Mouse (Mus musculus) cerebellum, adult 9-11 months (tissue): Measurements from ENCODE around the gene Alox12b.

Experiments
- DNase-seq: peaks from one replicate; pipeline ENCODE4 v3.0.0; 2022

The Alox12b gene

DNA sequence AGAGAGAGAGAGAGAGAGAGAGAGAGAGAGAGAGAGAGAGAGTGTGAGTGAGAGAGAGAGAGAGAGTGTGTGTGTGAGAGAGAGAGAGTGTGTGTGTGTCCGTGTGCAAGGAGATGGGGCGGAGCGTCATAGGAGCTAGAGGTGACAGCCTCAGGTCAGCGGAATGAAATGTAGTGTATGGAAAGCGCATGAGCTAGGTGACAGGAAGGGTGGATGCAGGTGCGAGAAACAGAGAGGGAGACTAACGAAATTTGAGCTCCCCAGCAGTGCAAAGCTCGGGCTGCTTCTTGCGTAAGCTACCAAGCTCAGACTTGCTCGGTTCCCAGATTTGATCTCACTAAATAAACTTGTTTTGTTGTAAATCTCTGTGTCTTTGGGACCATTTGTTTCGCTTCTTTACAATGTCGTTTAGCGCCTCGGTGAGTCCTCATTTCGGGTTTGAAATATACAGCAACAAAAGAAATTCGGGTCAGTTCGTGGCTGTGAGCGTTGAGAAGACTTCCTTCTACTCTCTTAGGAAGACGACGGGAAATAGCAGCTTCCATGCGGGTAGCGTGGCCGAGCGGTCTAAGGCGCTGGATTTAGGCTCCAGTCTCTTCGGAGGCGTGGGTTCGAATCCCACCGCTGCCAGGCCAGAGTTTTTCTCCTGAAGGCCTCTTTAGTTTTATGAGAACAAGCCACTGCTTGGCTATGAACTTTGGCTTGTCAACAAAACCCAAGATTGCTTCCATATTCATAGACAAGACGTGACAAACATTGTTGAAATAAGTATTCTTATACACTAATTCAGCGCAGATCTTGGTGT lies 32.9 kb upstream of the Alox12b start:
- DNase-seq: peak; percentile 88

DNA sequence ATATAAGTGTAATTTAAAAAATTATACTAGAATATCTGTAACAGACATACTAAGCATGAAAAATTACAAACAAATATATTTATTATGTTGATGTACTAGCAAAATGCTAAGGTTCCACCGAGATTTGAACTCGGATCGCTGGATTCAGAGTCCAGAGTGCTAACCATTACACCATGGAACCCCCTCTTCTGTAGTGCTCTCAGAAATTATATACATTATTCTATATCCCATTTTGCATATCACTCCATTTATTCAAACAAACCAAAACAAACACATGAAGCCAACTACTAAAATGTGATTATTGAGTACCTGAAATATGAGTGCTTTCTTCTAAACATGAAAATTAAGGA lies 32.3 kb upstream of the Alox12b start:
- DNase-seq: peak; percentile 69

DNA sequence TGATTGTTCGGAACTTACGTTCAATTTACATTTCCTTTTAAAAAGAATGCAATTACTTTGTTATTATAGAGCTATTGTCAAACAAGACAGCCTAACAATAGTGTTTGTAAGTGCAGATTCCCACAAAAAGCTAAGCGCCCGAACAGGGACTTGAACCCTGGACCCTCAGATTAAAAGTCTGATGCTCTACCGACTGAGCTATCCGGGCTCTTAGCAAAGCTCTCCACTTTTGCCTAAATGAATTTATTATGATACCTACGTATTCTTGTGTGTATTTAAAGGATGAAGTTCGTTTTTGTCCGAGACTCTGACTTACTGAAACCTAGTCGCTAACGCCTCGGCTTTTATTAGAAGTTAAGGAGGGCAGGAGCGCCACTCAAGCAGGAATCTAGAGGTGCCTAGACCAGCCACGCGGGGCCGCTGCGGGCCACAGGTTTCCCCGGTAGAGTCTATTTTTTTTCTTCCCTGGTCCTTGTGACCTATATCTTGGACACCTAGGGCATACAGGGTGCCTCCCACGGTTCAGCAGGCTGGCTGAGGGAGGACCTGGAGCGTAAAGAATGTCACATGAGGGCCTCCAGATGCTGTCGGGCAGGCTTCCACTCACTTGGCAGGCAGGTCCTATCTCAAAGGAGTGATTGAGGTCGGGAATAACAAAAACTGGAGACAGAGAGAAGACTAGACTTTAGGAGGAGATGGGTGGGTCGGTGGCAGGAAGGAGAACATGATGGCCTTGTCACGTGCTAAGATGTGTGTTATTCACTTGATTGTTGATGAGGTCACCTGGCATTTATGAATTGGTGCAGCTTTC lies 31.5 kb upstream of the Alox12b start:
- DNase-seq: peak; percentile 92

DNA sequence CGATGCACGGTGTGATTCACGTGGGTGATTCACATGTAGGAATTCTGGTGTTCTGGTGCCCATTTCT lies 31.1 kb upstream of the Alox12b start, which contains the start of gene Aloxe3:
TSS of gene Aloxe3 (plus strand) at position 45 of the 67 bp plus-strand sequence.
- DNase-seq: no peak

DNA sequence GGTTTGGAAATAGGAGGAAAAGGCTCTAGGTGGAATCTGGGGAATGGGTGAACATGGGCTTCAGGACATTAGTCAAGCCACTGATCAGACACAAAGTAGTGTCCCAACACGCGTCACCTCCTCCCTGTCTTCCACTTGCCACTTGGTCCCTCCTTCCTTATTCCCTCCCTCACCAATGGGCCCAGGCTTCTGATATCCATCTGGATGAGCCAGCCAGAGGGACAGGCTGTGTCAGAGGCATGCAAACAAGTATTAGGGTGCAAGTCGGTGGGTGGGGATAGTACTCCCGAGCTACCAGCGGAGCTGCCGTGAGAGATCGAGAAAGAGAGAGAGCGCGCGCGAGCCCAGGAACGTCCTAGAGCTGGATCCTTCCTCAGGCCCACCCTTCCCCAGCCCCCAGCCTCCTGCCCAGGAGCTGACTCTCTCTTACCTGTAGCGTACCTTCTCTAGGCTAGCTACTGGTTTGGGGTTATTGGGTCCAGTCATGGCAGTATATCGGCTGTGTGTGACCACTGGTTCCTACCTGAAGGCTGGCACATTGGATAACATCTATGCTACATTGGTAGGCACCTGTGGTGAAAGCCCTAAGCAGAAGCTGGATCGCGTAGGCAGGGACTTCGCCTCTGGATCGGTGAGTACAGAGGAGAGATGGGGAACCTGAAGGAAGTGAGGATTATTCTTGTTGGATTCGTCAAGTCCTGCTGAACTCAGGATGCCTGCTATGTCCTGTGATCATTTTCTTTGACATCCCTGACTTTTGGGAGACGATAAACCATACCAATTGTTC lies 30.7 kb upstream of the Alox12b start:
- DNase-seq: peak; percentile 79

DNA sequence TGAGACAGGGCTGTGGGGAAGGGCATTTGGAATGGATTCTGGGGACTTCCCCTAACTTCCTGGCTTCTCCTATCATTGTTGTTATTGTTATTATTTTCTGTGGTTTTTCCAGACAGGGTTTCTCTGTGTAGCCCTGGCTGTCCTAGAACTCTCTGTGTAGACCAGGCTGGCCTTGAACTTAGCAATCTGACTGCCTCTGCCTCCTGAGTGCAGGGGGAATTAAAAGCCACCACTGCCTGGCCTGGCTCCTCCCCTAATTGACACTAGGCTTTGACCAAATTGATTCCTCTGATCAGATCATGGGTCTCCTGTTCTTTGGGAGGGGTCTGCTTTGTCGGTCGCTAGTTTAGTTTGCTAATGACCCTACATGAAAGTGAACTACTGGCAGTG lies 30.1 kb upstream of the Alox12b start:
- DNase-seq: no peak

DNA sequence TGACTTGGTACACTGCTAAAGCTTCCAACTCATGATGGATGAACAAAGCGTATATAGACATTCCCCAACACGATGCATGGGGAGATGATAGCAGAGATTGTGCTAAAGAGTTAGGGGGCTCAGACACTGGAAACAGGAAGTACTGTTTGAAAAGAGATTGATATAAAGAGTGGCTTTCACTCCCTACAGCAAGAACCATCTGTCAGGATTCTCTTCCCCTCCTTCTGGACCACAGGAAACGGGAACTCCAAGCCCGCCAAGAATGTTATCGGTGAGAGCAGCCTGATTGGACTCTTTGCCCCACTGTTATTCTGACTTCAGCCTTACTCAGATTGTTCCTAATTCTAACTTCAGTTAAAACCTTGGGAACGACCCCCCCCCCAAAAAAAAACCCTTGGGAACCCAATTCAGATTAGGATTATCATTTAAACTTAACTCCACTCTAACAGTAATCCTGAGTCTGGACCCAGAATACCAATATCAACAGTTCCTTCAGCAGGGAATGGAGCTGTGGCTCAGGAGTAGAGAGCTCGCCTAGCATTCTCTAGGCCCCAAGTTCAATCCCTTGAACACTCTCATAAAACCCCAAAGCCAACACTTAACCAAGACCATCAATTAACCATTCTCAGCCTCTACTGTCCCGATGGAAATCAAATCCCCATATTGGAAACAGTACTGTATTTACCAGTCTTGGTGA lies 28.2 kb upstream of the Alox12b start:
- DNase-seq: no peak

DNA sequence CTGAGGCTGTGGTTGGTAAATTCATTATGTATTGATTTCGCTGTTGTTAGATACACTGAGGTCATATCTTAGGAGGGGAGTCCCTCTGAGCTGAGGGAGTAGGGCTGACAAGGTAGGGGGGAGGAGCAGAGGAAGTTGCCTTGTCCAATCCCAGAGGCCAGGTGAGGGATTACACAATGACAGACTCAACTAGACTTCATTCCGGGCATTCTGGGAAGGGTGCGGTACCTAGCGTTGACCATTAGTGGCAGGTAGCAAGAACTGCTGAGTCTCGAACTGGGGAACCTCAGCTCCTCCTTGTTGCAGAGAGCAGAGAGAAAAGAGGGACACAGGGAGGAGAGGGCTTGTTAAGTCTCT lies 23.2 kb upstream of the Alox12b start:
- DNase-seq: no peak

DNA sequence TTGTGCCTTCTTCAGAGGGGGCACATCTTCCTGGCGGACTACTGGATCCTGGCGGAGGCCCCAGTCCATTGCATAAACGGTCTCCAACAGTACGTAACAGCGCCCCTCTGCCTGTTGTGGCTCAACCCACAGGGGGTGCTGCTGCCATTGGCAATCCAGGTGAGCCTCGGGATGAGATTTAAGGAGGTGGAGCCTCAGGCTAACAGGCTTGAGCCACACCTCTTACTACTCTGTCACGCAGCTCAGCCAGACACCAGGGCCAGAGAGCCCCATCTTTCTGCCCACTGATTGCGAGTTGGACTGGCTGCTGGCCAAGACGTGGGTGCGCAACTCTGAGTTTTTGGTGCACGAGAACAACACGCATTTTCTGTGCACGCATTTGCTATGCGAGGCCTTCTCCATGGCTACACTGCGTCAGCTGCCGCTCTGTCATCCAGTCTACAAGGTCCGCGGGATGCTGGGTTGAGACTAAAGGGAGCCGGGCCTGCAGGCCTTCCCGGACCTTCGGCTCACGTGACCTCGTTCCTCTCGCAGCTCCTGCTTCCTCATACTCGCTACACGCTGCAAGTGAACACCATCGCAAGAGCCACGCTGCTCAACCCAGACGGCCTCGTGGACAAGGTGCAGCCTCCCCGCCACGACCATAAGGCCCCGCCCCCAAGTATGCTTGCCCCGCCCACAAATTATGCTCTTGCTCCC lies 22.7 kb upstream of the Alox12b start:
- DNase-seq: peak; percentile 86

DNA sequence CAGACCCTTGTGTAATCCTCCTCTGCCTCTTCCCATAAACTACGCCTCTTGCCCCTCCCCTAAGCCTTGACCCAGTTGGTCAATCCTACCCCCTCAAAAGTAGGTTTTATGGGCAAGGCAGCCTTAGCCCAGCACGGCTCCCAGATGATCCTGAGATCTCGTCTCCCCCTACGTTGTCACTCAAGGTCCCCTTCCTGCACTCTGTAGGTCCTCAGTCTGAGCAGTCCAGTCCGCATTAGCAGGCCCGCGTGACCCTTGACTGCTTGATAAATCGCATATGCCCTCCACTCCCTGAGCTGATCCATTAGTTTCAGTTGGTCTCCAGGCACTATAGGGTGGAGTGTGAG lies 22.2 kb upstream of the Alox12b start:
- no peak for DNase-seq

DNA sequence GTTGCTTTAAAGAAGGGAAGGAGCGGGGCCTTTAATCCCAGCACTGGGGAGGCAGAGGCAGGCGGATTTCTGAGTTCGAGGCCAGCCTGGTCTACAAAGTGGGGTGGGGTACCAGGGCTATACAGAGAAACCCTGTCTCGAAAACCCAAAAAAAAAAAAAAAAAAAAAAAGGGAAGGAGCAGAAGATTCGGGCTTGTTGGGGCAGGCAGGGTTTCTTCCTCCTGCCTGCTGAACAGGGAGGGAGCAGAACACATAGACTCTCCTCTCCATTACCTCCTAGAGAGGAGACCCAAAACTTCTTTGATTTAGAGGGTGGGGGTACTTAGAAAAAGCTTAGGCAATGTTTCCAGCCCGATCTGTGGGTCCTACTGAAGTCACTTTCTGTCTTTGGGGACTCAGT lies 21.4 kb upstream of the Alox12b start:
- DNase-seq: no peak

DNA sequence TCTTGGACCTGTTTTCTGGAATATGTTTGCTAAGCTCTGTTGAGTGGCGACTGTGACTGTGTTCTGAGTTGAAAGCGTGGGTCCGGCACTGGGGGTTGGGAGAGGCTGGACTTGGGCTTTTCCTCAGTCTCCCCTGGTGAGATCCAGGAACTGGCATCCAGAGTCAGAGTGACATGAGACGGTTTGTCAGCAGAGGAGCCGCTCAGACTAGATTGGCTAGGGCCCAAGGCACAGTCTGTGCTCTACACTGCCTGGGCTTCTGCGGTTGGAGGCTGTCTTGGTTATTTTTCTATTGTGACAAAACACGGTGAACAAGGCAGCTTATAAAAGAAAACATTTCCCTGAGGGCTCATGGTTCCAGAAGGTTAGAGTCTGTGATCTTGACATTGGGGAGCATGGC lies 9.2 kb upstream of the Alox12b start:
- DNase-seq: no peak

DNA sequence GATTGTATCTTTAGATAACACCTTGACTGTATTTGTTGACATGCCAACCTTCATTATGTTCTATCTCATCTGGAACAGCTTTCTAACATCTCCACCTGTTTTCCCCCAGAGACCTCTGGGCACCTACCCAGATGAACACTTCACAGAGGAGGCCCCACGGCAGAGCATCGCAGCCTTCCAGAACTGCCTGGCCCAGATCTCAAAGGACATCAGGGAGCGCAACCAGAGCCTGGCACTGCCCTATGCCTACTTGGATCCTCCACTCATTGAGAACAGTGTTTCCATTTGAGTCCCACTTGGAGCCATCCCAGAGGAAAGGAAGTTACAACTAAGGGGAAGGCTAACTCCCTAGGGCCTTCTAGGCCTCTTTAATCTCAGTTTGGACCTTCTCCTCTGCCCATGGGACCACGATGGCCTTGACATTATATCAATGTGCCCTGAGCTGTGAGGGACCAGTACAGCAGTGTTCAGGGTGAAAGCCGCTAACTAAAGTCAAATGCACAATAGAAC lies 8.3 kb upstream of the Alox12b start:
- no peak for DNase-seq

DNA sequence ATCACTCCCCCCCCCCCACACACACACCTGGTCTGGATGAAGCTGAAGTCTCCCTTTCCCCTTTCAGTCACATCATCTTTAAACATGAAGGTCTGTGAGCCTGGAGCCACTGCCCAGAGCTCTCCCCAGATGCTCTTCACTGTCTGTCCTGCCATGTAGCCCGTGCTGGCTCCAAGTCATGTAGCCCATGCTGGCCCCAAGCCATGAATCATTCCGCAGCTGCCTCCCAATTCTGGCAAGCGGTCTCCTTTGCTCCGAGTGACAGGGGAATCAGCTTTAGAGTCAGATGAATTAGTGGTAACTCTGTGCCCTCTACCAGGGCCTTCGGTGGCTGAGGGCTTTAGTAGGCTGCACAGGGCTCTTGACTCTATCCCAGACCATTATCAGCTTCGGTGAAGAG lies 7.1 kb upstream of the Alox12b start:
- DNase-seq: peak; percentile 23

DNA sequence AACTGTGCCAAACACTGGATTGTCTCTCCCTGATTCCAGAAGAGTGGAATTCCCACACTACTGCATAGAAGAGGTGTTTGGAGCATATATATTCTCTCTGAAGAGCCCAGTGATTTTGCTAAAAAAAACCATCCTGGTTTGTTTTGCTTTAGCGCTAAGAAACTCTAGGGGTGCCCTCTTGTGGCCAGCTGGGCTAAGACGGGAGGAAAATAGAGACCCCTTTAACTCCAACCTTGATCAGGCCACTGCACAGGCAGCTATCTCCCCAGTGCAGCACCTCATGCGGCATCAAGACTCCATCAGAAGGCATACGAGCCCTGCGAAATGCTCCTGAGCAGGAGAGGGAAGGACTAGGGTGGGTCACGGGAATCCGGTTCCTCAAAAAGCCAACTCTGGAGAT lies 6.3 kb upstream of the Alox12b start:
- DNase-seq: peak; percentile 73

DNA sequence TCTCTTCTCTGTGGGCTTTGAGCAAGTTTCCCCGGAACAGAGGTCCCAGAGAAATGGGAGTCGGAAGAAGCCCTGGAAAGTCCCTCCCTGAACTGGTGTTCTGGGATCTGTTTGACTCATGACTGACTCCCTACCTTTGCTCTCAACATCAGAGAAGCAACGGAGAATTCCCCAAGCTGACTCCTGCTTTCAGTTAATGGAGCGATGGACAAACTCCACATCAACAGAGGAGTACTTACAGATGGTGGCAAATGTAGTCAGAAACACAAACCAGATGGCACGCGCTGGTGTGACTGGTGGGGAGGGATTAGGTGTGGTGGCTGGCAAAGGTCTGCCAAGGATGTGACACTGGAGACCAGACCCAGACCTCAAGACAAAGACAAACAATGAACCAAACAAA lies 5.8 kb upstream of the Alox12b start:
- DNase-seq: no peak

DNA sequence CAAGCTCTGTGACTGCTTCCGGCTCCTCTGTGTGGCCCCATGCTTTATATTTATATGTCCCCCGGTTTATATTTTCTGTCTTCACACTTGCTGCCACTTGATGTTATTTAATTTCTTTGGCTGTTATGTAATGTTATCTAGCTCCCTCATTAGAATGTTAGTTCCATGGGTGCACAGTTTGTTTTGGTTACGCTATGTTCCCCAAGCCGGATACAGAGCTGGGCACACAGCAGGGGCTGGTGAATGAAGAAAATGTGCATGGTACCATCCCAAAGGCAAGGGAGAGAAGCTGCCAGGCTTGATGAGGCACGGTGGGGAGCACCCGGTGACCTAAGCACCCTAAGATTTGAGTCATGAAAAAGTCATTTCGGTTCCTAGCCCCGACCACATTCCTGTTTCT lies 3.0 kb upstream of the Alox12b start:
- no peak for DNase-seq

DNA sequence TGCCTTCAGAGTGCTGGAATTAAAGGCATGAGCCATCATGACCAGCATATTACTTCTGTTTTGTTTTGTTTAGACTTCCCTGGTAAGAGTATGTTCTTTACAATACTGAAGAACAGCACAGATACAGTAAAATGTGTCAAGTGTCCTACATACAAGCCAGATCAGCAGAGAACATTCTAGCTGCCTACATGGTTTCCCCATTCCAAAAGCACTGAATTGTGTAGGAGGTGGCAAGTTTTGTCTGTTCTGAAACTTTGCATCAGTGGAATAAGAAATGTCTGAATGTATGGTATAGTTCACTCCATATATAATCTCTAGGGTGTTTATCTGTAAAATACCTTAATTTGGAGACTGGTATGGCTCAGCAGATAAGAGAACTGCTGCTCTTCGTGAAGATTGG lies 1.4 kb upstream of the Alox12b start:
- DNase-seq: no peak

DNA sequence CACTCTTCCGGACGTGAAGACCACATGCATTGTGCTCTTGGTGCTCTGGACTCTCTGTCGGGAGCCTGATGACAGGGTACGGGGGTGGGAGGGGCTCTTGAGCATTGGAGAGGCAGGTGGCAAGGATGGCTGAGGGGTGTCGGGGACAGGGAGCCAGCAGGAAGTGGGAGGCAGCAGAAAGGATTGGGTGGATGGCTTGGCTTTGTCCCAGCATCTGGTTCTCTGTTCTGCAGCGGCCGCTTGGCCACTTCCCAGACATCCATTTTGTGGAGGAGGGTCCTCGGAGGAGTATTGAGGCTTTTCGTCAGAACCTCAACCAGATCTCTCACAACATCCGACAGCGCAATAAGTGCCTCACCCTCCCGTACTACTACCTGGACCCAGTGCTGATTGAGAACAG lies 12.5 kb downstream of the Alox12b start:
- no peak for DNase-seq

DNA sequence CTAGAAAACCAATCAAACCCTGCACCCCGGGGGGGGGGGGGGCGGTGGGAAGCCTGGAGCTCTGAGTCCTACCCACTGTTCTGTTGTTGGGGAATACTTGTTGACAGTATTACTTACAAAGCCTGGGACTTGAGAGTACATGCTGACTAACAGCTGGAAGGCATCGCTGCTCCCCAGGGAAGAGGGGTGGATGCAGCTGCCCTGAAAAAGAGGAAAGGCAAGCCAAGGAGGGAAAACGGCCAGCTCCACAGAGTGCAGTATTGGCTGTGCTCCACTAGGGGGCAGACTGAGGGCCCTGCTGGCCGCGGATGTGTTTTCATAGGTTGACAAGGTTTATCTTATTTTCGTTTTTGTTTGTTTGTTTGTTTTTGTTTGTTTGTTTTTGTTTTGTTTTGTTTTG lies 14.8 kb downstream of the Alox12b start:
- peak; percentile 27 for DNase-seq

DNA sequence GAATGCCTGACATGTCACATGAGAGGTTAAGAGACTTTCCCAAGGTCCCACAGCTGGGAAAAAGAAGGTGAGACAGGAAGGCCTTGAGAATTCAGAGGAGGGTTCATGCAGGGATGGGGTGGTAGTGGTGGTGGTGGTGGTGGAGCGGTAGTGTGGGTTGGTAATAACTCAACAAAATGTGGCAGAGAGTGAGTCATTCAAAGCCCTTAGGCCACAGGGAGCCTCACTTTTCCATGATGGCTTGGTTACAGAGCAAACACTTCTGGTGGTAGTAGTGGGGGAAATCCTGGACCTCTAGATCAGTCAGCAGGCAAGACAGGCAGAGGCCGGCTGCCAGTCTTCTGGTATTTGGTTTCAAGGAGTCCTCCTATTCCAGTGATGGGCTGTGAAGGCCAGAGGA lies 15.8 kb downstream of the Alox12b start:
- no peak for DNase-seq

DNA sequence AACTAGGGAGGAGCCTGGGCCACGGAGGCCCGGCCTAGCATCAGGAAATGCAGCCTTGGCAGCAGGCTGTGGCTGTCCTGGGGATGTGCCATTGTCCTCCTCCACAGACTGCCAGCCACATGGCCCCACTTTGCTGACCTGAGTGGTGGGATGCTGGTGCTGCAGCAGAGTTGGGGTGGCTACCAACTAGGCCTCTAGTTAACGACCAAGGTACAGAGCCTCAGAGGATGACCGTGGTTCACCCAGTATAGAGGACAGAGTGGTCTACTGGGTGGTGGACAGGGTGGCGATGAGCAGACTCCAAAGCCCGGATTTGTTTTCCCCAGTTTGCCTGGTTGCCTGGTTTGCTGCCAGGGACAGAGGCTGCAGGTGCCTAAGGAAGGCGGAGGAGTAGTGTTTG lies 17.9 kb downstream of the Alox12b start:
- DNase-seq: no peak

DNA sequence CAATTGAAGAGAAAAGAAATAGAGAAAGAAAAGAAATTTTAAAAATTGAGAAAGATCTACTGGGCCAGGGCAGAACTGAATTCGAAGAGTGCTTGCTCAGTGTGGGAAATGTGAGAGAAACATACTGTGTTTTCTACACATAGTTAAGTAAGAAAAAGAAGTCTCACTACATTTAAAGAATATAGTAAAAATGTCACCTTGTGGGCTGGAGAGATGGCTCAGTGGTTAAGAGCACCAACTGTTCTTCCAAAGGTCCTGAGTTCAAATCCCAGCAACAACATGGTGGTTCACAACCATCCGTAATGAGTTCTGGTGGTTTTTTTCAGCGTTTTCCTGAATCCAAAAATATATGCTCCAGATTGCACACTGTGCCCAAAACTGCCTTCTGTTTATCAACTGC lies 21.7 kb downstream of the Alox12b start:
- DNase-seq: no peak
